Mouse (Mus musculus): ENCODE measurements around the gene Ppef1.

Ppef1 gene

GRCm38 (mm10) chrX:160598055-160598454 lies 137.5 kb downstream of the Ppef1 start:
- no peak for DNase-seq

DNA sequence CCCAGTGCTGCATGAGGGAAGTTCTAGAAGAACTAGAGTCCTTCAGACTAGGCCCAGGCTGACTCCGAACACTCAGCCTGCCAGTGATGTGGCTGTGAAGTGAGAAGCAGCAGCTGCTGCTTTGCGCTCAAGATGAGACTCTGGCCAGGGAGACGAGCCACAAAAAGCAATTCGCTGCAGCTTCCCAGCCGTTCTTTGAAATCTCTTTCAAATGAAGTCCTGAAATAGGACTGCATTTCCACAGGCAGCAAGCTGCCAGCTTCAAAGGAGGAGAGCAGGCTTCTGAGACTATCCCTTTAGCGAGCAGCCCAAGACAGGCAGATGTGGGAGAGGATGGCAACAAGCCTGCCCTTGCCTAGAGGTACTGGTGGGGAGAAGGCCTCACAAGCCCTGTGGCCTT lies 142.6 kb downstream of the Ppef1 start:
- no peak for DNase-seq

- DNase-seq: no peak
Measured at GRCm38 (mm10) chrX:160590147-160590546, 145.4 kb downstream of the Ppef1 start.

- no peak for DNase-seq
Measured at GRCm38 (mm10) chrX:160588523-160588922, 147.0 kb downstream of the Ppef1 start.

GRCm38 (mm10) chrX:160585110-160585509 lies 150.5 kb downstream of the Ppef1 start:
- no peak for DNase-seq

DNA sequence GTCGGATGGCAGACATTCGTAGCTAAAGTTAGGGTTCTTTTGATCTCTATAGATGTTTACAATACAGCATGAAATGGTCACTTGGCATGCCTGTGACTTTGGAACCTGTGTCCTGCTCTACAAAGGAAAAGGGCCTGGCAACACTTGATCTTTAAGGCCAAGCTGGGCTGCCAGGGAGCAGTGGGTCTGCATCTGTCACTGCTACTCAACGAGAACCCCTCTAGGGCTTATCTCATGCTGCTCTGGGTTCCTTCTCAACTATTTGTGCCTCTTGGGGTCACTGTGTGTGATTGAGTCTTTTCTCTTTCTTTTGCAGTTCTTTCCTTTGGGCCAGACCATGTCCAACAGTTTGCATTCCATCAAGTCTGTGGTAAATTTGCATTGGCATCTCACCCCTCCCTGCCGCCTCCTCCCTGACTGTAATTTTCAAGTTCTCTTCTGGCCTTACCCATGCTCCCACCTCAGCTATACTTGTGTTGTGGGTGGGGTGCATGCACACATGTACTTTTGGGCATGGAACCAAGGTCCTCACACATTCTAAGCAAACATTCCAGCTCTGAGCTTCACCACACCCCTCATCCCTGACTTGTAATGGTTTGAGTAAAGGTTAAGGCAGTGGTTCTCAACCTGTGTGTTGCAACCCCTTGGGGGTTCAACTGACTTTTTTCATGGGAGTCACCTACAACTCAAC lies 151.3 kb downstream of the Ppef1 start:
- no peak for DNase-seq

DNA sequence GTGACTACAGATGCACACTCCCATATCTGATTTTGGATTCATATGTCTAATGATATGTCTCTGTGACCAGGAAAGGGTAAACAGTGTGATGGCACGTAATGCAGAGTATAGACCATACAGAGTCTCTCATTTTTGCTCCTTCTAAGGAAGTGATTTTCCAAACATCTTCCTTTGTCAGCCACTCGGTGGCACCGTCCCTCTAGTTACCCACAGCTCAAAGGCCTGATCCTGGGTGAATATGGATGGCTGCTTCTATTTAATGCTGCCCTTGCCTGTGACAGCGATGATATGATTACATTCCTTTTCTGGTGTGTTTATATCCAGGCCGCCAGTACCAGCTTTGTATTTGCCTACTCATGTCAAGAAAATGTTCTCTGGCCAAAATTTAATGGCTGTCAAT lies 152.0 kb downstream of the Ppef1 start:
- DNase-seq: no peak
